Mouse (Mus musculus): ENCODE measurements around the gene Sele. TPM values are rescaled to one million over a fixed set of nuclear protein-coding genes. Genes with fewer than 3 reads are reported as not detected.

Gene Sele
- polyA plus RNA-seq, 1 experiment from 2014 or later: not detected

DNA sequence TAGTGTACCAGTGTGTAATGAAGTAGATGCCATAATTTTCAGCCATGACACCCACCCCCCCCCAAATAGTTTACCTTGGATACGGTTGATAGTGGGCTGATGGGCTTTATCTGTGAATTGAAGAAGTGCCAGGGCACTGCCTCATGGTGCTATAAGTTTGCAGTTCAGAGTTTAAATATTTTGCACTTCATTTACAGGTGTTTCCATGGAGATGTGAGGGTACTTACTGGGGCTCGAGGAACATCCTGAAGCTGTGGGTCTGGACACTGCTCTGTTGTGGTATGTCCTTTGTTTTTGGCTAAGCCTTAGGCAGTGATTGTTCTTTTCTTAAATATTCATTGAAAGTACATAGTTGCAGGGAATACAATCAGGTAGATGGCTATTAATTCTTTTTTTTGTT is 14.8 kb downstream of the Sele start:
- no peak overlapping the region for H3K9ac ChIP-seq (ENCODE audit: low read depth, low read length)
- WGBS: 63% methylated on average over 2 of the region's 2 CpGs
- no peak for ATAC-seq (ENCODE audit: low FRiP score, low TSS enrichment)

DNA sequence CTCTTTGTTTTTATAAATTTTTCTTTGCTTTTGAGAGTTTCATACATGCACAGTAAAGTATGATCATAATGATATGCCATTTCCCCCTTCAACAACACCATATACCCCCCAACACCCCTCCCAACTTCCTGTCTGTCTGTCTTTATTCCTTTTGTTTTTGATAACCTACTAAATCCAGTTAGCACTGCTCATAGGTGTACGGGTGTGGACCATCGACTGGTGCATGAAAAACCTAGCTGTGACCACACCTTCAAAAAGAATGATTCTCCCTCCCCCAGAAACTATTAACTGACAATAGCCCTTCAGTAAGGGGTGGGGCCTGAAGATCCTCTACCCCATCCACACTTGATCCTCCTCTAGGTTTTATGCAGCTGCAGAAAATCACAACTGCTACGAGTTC is 15.7 kb downstream of the Sele start:
- H3K36me3 ChIP-seq (ENCODE audit: control insufficient read depth, insufficient read depth, low read length): no peaks in the 10 kb centered on the region
- no peaks in the 10 kb centered on the region for H3K9me3 ChIP-seq (ENCODE audit: control insufficient read depth, low read length)
- WGBS: 44% methylated on average over 3 of the region's 3 CpGs
- H3K27me3 ChIP-seq (ENCODE audit: control insufficient read depth, insufficient read depth, low read length): no peaks in the 10 kb centered on the region
- ATAC-seq (ENCODE audit: low FRiP score, low TSS enrichment): no peak
- H3K4me2 ChIP-seq (replicated peaks; ENCODE audit: low read depth, low read length): no peak overlapping the region
- no peak overlapping the region for H3K4me3 ChIP-seq (ENCODE audit: low read length)
- H3K4me1 ChIP-seq (ENCODE audit: control insufficient read depth, insufficient read depth, low read length): no peaks in the 10 kb centered on the region
- H3K27ac ChIP-seq (ENCODE audit: low read depth, low read length): no peak overlapping the region
- no peak overlapping the region for H3K9ac ChIP-seq (ENCODE audit: low read depth, low read length)

More for the DNA sequence above, 14.8 kb downstream of the Sele start:
- no peaks in the 10 kb centered on the region for H3K9me3 ChIP-seq (ENCODE audit: control insufficient read depth, low read length)
- H3K4me1 ChIP-seq (ENCODE audit: control insufficient read depth, insufficient read depth, low read length): no peaks in the 10 kb centered on the region
- H3K36me3 ChIP-seq (ENCODE audit: control insufficient read depth, insufficient read depth, low read length): no peaks in the 10 kb centered on the region
- no peak overlapping the region for H3K4me3 ChIP-seq (ENCODE audit: low read length)
- H3K4me2 ChIP-seq (replicated peaks; ENCODE audit: low read depth, low read length): no peak overlapping the region
- no peak overlapping the region for H3K27ac ChIP-seq (ENCODE audit: low read depth, low read length)
- no peaks in the 10 kb centered on the region for H3K27me3 ChIP-seq (ENCODE audit: control insufficient read depth, insufficient read depth, low read length)

DNA sequence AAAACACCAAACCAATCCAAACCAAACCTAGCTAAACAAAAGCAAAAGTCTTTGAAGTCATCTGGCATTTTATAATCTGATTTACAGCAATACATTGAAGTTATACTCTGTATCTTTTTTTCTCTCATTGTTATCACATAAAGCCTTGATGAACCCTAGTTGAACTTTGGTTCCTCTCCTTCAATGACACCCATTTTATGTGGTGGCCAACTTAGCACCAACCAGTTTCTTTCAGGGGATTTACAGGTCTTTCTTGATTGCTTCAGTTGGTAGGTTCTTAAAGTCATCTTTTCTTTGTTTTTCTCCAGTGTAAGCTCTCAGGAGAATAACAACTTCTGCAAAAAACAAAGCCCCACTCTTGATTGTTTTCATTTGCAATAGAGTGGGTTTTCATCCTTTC is 21.2 kb downstream of the Sele start:
- H3K4me1 ChIP-seq (ENCODE audit: control insufficient read depth, insufficient read depth, low read length): no peaks in the 10 kb centered on the region
- H3K4me2 ChIP-seq (replicated peaks; ENCODE audit: low read depth, low read length): no peak overlapping the region
- H3K27ac ChIP-seq (ENCODE audit: low read depth, low read length): no peak overlapping the region
- H3K4me3 ChIP-seq (ENCODE audit: low read length): no peak overlapping the region
- no peak overlapping the region for H3K9ac ChIP-seq (ENCODE audit: low read depth, low read length)
- H3K27me3 ChIP-seq (ENCODE audit: control insufficient read depth, insufficient read depth, low read length): no peaks in the 10 kb centered on the region
- H3K9me3 ChIP-seq (ENCODE audit: control insufficient read depth, low read length): no peaks in the 10 kb centered on the region
- no peaks in the 10 kb centered on the region for H3K36me3 ChIP-seq (ENCODE audit: control insufficient read depth, insufficient read depth, low read length)
- ATAC-seq (ENCODE audit: low FRiP score, low TSS enrichment): no peak

DNA sequence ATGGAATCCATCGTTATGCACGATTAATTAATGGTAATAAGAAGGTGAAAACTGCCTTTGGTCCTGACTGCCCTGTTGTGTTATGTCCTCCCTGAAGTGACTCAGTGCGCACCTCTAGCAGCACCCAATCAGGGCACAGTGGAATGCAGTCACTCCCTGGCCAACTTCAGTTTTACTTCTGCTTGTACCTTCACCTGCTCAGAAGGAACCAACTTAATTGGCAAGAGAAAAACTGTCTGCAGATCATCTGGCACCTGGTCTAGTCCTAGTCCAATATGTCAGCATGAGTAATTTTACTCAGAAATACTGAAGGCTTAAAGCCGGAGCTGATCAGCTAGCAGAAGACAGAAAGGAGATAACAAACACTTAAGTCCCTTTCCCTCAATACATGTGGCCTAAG is 22.4 kb downstream of the Sele start:
- Histone ChIP-seq H3K9ac (ENCODE audit: low read depth, low read length) (no peak overlapping the region), H3K4me3 (ENCODE audit: low read length) (no peak overlapping the region), H3K4me1 (ENCODE audit: control insufficient read depth, insufficient read depth, low read length) (no peaks in the 10 kb centered on the region), H3K27me3 (ENCODE audit: control insufficient read depth, insufficient read depth, low read length) (no peaks in the 10 kb centered on the region), H3K36me3 (ENCODE audit: control insufficient read depth, insufficient read depth, low read length) (no peaks in the 10 kb centered on the region), H3K27ac (ENCODE audit: low read depth, low read length) (no peak overlapping the region), H3K9me3 (ENCODE audit: control insufficient read depth, low read length) (no peaks in the 10 kb centered on the region), H3K4me2 (replicated peaks; ENCODE audit: low read depth, low read length) (no peak overlapping the region)
- no peak for ATAC-seq (ENCODE audit: low FRiP score, low TSS enrichment)
- 87% methylated on average over 4 of the region's 4 CpGs for WGBS

DNA sequence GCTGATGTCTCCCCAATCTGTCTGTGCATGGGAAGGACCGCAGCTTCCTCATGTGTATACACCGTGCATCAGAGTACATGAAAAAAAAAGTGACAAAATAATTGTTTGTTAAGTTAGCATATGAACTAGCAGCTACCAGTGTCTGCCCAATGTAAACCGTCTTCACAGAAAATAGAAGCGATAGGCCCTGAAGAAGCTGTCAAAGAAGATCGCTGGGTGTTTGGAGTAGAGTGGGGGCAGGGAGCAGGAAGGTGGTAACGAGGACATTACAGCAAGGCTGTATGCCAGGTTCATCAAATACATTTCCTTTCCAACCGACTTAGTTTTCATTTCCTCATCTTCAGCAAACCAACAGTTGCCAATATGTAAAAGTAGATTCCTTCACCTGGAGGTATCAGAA is 23.1 kb downstream of the Sele start:
- Histone ChIP-seq H3K9ac (ENCODE audit: low read depth, low read length) (no peak overlapping the region), H3K27me3 (ENCODE audit: control insufficient read depth, insufficient read depth, low read length) (no peaks in the 10 kb centered on the region), H3K4me2 (replicated peaks; ENCODE audit: low read depth, low read length) (no peak overlapping the region), H3K27ac (ENCODE audit: low read depth, low read length) (no peak overlapping the region), H3K4me3 (ENCODE audit: low read length) (no peak overlapping the region), H3K4me1 (ENCODE audit: control insufficient read depth, insufficient read depth, low read length) (no peaks in the 10 kb centered on the region), H3K36me3 (ENCODE audit: control insufficient read depth, insufficient read depth, low read length) (no peaks in the 10 kb centered on the region), H3K9me3 (ENCODE audit: control insufficient read depth, low read length) (no peaks in the 10 kb centered on the region)
- no peak for ATAC-seq (ENCODE audit: low FRiP score, low TSS enrichment)
- WGBS: 80% methylated on average over 7 of the region's 7 CpGs

DNA sequence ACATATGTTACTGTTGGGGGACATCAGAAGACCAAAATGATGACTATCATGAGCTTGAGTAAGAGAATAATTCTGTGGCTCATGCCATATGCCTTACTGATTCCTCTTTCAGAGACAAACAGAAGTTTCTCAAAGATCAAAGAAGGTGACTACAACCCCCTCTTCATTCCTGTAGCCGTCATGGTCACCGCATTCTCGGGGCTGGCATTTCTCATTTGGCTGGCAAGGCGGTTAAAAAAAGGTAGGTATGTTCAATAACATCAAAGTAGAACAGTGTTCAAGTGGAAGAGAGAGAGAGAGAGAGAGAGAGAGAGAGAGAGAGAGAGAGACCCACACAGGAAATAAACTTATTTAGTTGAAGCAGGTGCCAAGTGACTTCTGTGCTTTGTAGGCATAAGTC is 24.0 kb downstream of the Sele start:
- no peaks in the 10 kb centered on the region for H3K36me3 ChIP-seq (ENCODE audit: control insufficient read depth, insufficient read depth, low read length)
- H3K9ac ChIP-seq (ENCODE audit: low read depth, low read length): no peak overlapping the region
- H3K27ac ChIP-seq (ENCODE audit: low read depth, low read length): no peak overlapping the region
- WGBS: 89% methylated on average over 4 of the region's 4 CpGs
- H3K9me3 ChIP-seq (ENCODE audit: control insufficient read depth, low read length): no peaks in the 10 kb centered on the region
- no peaks in the 10 kb centered on the region for H3K27me3 ChIP-seq (ENCODE audit: control insufficient read depth, insufficient read depth, low read length)
- H3K4me1 ChIP-seq (ENCODE audit: control insufficient read depth, insufficient read depth, low read length): no peaks in the 10 kb centered on the region
- no peak overlapping the region for H3K4me2 ChIP-seq (replicated peaks; ENCODE audit: low read depth, low read length)
- no peak for ATAC-seq (ENCODE audit: low FRiP score, low TSS enrichment)
- H3K4me3 ChIP-seq (ENCODE audit: low read length): no peak overlapping the region

DNA sequence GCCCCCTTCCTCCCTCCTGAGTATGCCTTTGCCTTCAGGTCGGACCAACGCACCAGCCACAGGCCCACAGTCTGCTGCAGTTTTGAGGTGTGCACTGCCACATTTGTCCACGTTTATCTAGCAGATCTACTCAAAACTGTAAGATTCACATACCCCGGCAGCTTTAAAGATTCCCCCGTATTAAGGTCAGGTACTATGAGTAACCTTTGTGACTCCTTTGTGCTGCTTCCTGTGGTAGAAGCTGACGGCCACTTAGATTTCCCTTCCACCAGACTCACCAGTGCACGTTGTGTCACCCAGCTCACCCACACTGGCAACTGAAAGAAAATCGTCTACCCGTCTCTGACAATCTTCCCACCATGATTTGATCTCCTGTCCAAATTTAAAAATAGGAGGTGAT is 25.1 kb downstream of the Sele start:
- Histone ChIP-seq H3K4me1 (ENCODE audit: control insufficient read depth, insufficient read depth, low read length) (no peaks in the 10 kb centered on the region), H3K9ac (ENCODE audit: low read depth, low read length) (no peak overlapping the region), H3K9me3 (ENCODE audit: control insufficient read depth, low read length) (no peaks in the 10 kb centered on the region), H3K27me3 (ENCODE audit: control insufficient read depth, insufficient read depth, low read length) (no peaks in the 10 kb centered on the region), H3K36me3 (ENCODE audit: control insufficient read depth, insufficient read depth, low read length) (no peaks in the 10 kb centered on the region), H3K4me2 (replicated peaks; ENCODE audit: low read depth, low read length) (no peak overlapping the region), H3K4me3 (ENCODE audit: low read length) (no peak overlapping the region), H3K27ac (ENCODE audit: low read depth, low read length) (no peak overlapping the region)
- ATAC-seq (ENCODE audit: low FRiP score, low TSS enrichment): no peak
- WGBS: 87% methylated on average over 9 of the region's 9 CpGs

DNA sequence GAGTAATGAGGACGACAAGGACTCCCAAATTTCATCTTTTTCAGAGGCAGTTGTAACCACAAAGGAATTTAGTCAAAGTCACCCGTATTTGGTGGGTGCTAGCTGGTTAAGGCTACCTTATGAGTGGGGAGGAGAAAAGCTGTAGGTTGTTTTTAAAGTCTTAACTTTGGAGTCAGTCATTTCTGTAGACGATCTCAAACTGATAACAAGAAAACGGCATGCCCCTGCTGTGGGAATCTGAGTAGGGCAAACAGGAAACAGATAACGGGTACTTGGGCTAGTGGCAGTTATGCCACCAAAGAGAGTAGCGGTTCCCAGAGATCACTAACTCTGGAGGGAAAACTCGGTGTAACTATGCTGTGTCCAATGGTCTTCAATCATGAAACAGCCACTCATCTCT is 25.8 kb downstream of the Sele start:
- Histone ChIP-seq H3K36me3 (ENCODE audit: control insufficient read depth, insufficient read depth, low read length) (no peaks in the 10 kb centered on the region), H3K4me3 (ENCODE audit: low read length) (no peak overlapping the region), H3K4me2 (replicated peaks; ENCODE audit: low read depth, low read length) (no peak overlapping the region), H3K9ac (ENCODE audit: low read depth, low read length) (no peak overlapping the region), H3K9me3 (ENCODE audit: control insufficient read depth, low read length) (no peaks in the 10 kb centered on the region), H3K27ac (ENCODE audit: low read depth, low read length) (no peak overlapping the region), H3K4me1 (ENCODE audit: control insufficient read depth, insufficient read depth, low read length) (no peaks in the 10 kb centered on the region), H3K27me3 (ENCODE audit: control insufficient read depth, insufficient read depth, low read length) (no peaks in the 10 kb centered on the region)
- WGBS: 87% methylated on average over 7 of the region's 7 CpGs
- ATAC-seq (ENCODE audit: low FRiP score, low TSS enrichment): no peak

DNA sequence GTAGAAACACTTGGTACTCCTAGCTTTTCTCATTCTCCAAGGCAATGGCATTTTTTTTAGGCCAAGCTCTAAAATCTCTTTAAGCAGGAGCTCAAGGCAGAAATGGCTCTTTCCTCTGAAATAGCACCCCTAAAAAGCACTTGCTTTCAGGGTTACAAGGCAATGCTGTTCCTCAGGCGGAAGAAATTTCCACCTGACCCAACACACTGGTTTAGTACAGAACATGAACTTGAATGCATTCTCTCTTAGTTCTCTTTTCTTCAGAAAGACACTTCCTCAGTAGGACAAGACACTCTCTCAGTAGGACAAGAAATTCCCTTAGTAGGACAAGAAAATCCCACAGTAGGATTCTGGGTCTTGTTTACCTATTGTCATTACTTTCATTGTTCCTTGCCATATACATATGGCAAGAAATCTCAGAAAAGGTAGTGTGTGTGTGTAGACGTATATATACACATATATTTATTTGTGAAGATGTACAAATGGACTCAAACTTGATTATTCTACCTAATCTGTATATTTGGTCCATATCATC is 26.6 kb downstream of the Sele start:
- Histone ChIP-seq H3K9me3 (ENCODE audit: control insufficient read depth, low read length) (no peaks in the 10 kb centered on the region), H3K27ac (ENCODE audit: low read depth, low read length) (no peak overlapping the region), H3K36me3 (ENCODE audit: control insufficient read depth, insufficient read depth, low read length) (no peaks in the 10 kb centered on the region), H3K4me2 (replicated peaks; ENCODE audit: low read depth, low read length) (no peak overlapping the region), H3K27me3 (ENCODE audit: control insufficient read depth, insufficient read depth, low read length) (no peaks in the 10 kb centered on the region), H3K9ac (ENCODE audit: low read depth, low read length) (no peak overlapping the region), H3K4me1 (ENCODE audit: control insufficient read depth, insufficient read depth, low read length) (no peaks in the 10 kb centered on the region), H3K4me3 (ENCODE audit: low read length) (no peak overlapping the region)
- no peak for ATAC-seq (ENCODE audit: low FRiP score, low TSS enrichment)
- 95% methylated on average over 2 of the region's 2 CpGs for WGBS

DNA sequence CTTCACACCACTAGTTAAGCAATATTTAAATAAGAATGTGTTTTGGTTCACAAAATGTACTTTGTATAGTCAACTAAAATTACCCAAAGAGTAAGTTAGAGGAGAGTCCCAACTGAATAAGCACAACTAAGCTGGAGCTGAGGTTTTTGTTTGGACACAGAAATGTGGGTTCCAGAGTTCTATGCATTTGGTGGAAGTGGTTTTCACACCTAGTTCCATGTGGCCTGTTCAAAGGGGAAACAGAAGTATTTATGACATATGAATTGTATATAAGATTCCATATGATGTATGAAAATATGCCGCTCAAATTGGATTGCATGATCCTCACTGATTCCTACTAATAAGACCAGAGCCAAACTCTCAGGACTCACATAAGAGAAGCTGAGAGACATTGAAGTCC is 27.4 kb downstream of the Sele start:
- Histone ChIP-seq H3K36me3 (ENCODE audit: control insufficient read depth, insufficient read depth, low read length) (no peaks in the 10 kb centered on the region), H3K9ac (ENCODE audit: low read depth, low read length) (no peak overlapping the region), H3K4me1 (ENCODE audit: control insufficient read depth, insufficient read depth, low read length) (no peaks in the 10 kb centered on the region), H3K9me3 (ENCODE audit: control insufficient read depth, low read length) (no peaks in the 10 kb centered on the region), H3K27ac (ENCODE audit: low read depth, low read length) (no peak overlapping the region), H3K27me3 (ENCODE audit: control insufficient read depth, insufficient read depth, low read length) (no peaks in the 10 kb centered on the region), H3K4me3 (ENCODE audit: low read length) (no peak overlapping the region), H3K4me2 (replicated peaks; ENCODE audit: low read depth, low read length) (no peak overlapping the region)
- 100% methylated on average over 1 of the region's 1 CpGs for WGBS
- ATAC-seq (ENCODE audit: low FRiP score, low TSS enrichment): no peak
